Mouse (Mus musculus) CH12.LX (cell line): ENCODE measurements around the gene Pom121l2. TPM values are rescaled to one million over a fixed set of nuclear protein-coding genes. Genes with fewer than 3 reads are reported as not detected.

ENCODE experiments used
- DNase-seq: peaks from one replicate; pipeline ENCODE4 v3.0.0-alpha.2; 2013; ENCODE audit errors: extremely low read depth
- H3K27ac ChIP-seq: 2 replicates; pipeline ENCODE4 v1.5.1; 2012; ENCODE audit warnings: low read depth, mild to moderate bottlenecking, control low read depth, moderate library complexity; ENCODE audit not compliant: insufficient read depth
- H3K27me3 ChIP-seq: replicated peaks from 2 replicates; pipeline ENCODE3; 2012; ENCODE audit warnings: inconsistent platforms
- H3K36me3 ChIP-seq, 2 experiments: replicated peaks in 1 of 2; 2 replicates each; pipeline versions ENCODE3 to v1.6.1; 2012; ENCODE audit warnings: inconsistent platforms in 1 of 2, low read length in 1 of 2, mild to moderate bottlenecking in 1 of 2, mixed read lengths in 1 of 2, moderate library complexity in 1 of 2; ENCODE audit not compliant: control insufficient read depth in 1 of 2, insufficient read depth in 1 of 2
- H3K4me1 ChIP-seq, 2 experiments: 2 replicates each; pipeline ENCODE4 v1.6.1; 2012; ENCODE audit warnings: inconsistent platforms in 1 of 2, moderate library complexity in 1 of 2; ENCODE audit not compliant: insufficient read depth in 2 of 2, control insufficient read depth in 1 of 2
- H3K4me2 ChIP-seq: 2 replicates; pipeline ENCODE4 v1.6.1; 2012; ENCODE audit warnings: low read depth, mild to moderate bottlenecking, control low read depth; ENCODE audit not compliant: poor library complexity, insufficient read depth, severe bottlenecking
- H3K4me3 ChIP-seq, 3 experiments: fragments of 150-350 bp in 1 of 3; sonication (generic) in 1 of 3; replicated peaks in 1 of 3; 2 replicates each; pipeline versions ENCODE3 to v1.5.1; 2011 to 2012; ENCODE audit warnings: low read depth in 2 of 3, low read length in 2 of 3, mild to moderate bottlenecking in 2 of 3, moderate library complexity in 2 of 3, control low read depth in 1 of 3, improper control_type of control experiment in 1 of 3, inconsistent platforms in 1 of 3, mixed read lengths in 1 of 3; ENCODE audit not compliant: poor library complexity in 1 of 3
- H3K79me2 ChIP-seq: replicated peaks from 2 replicates; pipeline ENCODE4 v1.6.1; 2012; ENCODE audit warnings: mild to moderate bottlenecking, moderate library complexity; ENCODE audit not compliant: control insufficient read depth, poor library complexity, insufficient read depth, severe bottlenecking; ENCODE audit errors: extremely low read depth
- H3K9ac ChIP-seq: 2 replicates; pipeline ENCODE4 v1.6.1; 2012; ENCODE audit warnings: low read depth, mild to moderate bottlenecking, control low read depth, moderate library complexity; ENCODE audit not compliant: insufficient read depth
- H3K9me3 ChIP-seq: replicated peaks from 2 replicates; pipeline ENCODE3; 2012; ENCODE audit warnings: low read length, inconsistent platforms, mixed read lengths
- BHLHE40 ChIP-seq: IDR thresholded peaks from 2 replicates; pipeline ENCODE4 v1.6.1; 2011; ENCODE audit warnings: mild to moderate bottlenecking, low read depth, low read length, improper control_type of control experiment
- CHD1 ChIP-seq: IDR thresholded peaks from 2 replicates; pipeline ENCODE4 v1.6.1; 2012; ENCODE audit warnings: low read depth, low read length, improper control_type of control experiment, inconsistent platforms
- CHD2 ChIP-seq: IDR thresholded peaks from 2 replicates; pipeline ENCODE4 v1.6.1; 2011; ENCODE audit warnings: low read length, improper control_type of control experiment
- ETS1 ChIP-seq: conservative IDR thresholded peaks from 2 replicates; pipeline ENCODE4 v1.6.1; 2012; ENCODE audit warnings: low read depth, mild to moderate bottlenecking, inconsistent platforms, low read length, improper control_type of control experiment, moderate library complexity
- HCFC1 ChIP-seq: IDR thresholded peaks from 2 replicates; pipeline ENCODE4 v1.6.1; 2012; ENCODE audit warnings: low read depth, mild to moderate bottlenecking, inconsistent platforms, low read length, improper control_type of control experiment
- IRF4 ChIP-seq: IDR thresholded peaks from 2 replicates; pipeline ENCODE4 v1.6.1; 2014; ENCODE audit warnings: low read depth, mild to moderate bottlenecking, inconsistent platforms, low read length, improper control_type of control experiment
- JUN ChIP-seq: IDR thresholded peaks from 2 replicates; pipeline ENCODE4 v1.6.1; 2011; ENCODE audit warnings: low read depth, mild to moderate bottlenecking, low read length, improper control_type of control experiment, moderate library complexity; ENCODE audit not compliant: insufficient read depth
- MAFK ChIP-seq: IDR thresholded peaks from 2 replicates; pipeline ENCODE4 v1.6.1; 2011; ENCODE audit warnings: low read length, improper control_type of control experiment; ENCODE audit not compliant: insufficient replicate concordance
- MAX ChIP-seq: IDR thresholded peaks from 2 replicates; pipeline ENCODE4 v1.6.1; 2011; ENCODE audit warnings: low read length, improper control_type of control experiment
- MAZ ChIP-seq: IDR thresholded peaks from 2 replicates; pipeline ENCODE4 v1.6.1; 2012; ENCODE audit warnings: low read depth, mild to moderate bottlenecking, inconsistent platforms, low read length, improper control_type of control experiment, moderate library complexity
- MEF2A ChIP-seq: IDR thresholded peaks from 2 replicates; pipeline ENCODE4 v1.6.1; 2014; ENCODE audit warnings: low read depth, mild to moderate bottlenecking, inconsistent platforms, low read length, improper control_type of control experiment, borderline replicate concordance
- MXI1 ChIP-seq: IDR thresholded peaks from 2 replicates; pipeline ENCODE4 v1.6.1; 2011; ENCODE audit warnings: mild to moderate bottlenecking, low read depth, low read length, improper control_type of control experiment
- MYC ChIP-seq: IDR thresholded peaks from 2 replicates; pipeline ENCODE4 v1.6.1; 2011; ENCODE audit warnings: low read depth, mild to moderate bottlenecking, improper control_type of control experiment, low read length
- NELFE ChIP-seq: IDR thresholded peaks from 2 replicates; pipeline ENCODE4 v1.6.1; 2011; ENCODE audit warnings: low read depth, low read length, improper control_type of control experiment
- POLR2AphosphoS2 ChIP-seq: IDR thresholded peaks from 2 replicates; pipeline ENCODE4 v1.6.1; 2011; ENCODE audit warnings: low read depth, low read length, improper control_type of control experiment
- RCOR1 ChIP-seq: conservative IDR thresholded peaks from 2 replicates; pipeline ENCODE4 v1.6.1; 2012; ENCODE audit warnings: low read depth, mild to moderate bottlenecking, inconsistent platforms, low read length, improper control_type of control experiment
- TBP ChIP-seq: conservative IDR thresholded peaks from 2 replicates; pipeline ENCODE4 v1.6.1; 2011; ENCODE audit warnings: low read depth, low read length, improper control_type of control experiment
- TCF12 ChIP-seq: IDR thresholded peaks from 2 replicates; pipeline ENCODE4 v1.6.1; 2014; ENCODE audit warnings: low read depth, mild to moderate bottlenecking, inconsistent platforms, low read length, improper control_type of control experiment
- UBTF ChIP-seq: IDR thresholded peaks from 2 replicates; pipeline ENCODE4 v1.6.1; 2012; ENCODE audit warnings: low read depth, mild to moderate bottlenecking, inconsistent platforms, low read length, improper control_type of control experiment, moderate library complexity
- ZC3H11A ChIP-seq: IDR thresholded peaks from 2 replicates; pipeline ENCODE4 v1.6.1; 2012; ENCODE audit warnings: low read depth, mild to moderate bottlenecking, inconsistent platforms, low read length, improper control_type of control experiment
- dilution Hi-C: fragments of 300-500 bp; cut with MboI; formaldehyde crosslinking; loops from 2 replicates; pipeline ENCODE4 v1.14.3; 2020; ENCODE audit warnings: low sequenced_read_pairs; ENCODE audit not compliant: extremely low pct_unique_long_range_greater_than_20kb, extremely low pct_ligation_motif_present
- in situ Hi-C: fragments of 300-500 bp; cut with MboI; formaldehyde crosslinking; loops from 3 replicates; pipeline ENCODE4 v1.14.3; 2019; ENCODE audit warnings: low sequenced_read_pairs, low pct_ligation_motif_present, low pct_unique_long_range_greater_than_20kb, mixed read lengths
- polyA plus RNA-seq: library from polyadenylated mRNA; unstranded; fragments of >175 nt; gene quantifications from 2 replicates; pipeline ENCODE4 v1.2.1, GENCODE M21; 2012; ENCODE audit warnings: low read depth; ENCODE audit not compliant: insufficient read length
- total RNA-seq, 2 experiments: library from RNA; depleted of rRNA; stranded (reverse); fragments of 300-350 nt in 1 of 2; fragments of >200 nt in 1 of 2; gene quantifications; 2 replicates each; pipeline ENCODE4 v1.2.3; 2012 to 2014

Pom121l2 gene
- total and polyA plus RNA-seq, 3 experiments, result not detected

DNA sequence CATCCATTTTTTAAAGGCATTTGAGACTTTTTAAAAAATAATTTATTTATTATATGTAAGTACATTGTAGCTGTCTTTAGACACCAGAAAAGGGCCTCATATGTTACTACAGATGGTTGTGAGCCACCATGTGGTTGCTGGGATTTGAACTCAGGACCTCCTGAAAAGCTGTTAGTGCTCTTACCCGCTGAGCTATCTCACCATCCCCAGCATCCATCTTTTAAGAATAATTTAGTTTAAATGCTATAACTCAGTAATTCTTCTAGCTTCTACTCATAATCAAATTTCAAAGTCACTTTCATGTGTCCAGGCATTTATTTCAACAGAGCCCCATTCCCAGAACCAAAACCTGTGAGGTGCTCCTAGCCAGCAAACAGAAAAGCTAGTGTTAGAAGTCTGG lies 37.4 kb upstream of the Pom121l2 start:
- dilution Hi-C loops, result no loop called here

DNA sequence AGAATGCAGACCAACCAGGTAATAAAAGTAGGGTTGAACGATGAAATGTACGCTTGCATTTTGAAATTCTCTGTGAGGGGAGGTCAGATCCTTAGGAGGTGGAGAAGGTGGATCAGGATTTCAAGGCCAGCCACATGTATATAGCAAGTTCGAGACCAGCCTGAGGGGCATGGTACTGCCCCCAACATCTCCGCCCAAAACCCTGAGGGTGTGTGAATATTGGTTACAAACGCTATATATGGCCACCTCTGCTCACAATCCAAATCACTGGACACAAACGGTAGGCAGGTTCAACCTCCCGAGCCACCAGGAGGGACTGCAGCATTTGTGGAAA lies 36.4 kb upstream of the Pom121l2 start:
- dilution Hi-C loops, result no loop called here
- DNase-seq, result no peak

More for the DNA sequence above, 37.4 kb upstream of the Pom121l2 start:
- Histone ChIP-seq H3K4me3 (no peak overlapping the region), H3K79me2 (no peaks in the 10 kb centered on the region), H3K4me1 (peaks cover 5 to 13% of the 10 kb centered on the region in 2 experiments; a peak in 2 of 4 replicates), H3K27me3 (peaks cover 4% of the 10 kb centered on the region), H3K9me3 (peaks cover 5% of the 10 kb centered on the region), H3K9ac (no peak overlapping the region), H3K27ac (no peak overlapping the region), H3K4me2 (no peak overlapping the region), H3K36me3 (peaks cover 0 to 5% of the 10 kb centered on the region in 2 experiments)
- in situ Hi-C loops, result loop anchor here (25.0 kb wide), 3 partner anchors 231 to 1569 kb away; partner anchors contain the start of genes Hist1h2ai, Hist1h2bl, Hist1h2bm and Hist1h3h
- no peak for DNase-seq
- TF ChIP-seq RCOR1 (no peak), MAFK (no peak), TBP (peak; percentile 94), ZC3H11A (no peak)

DNA sequence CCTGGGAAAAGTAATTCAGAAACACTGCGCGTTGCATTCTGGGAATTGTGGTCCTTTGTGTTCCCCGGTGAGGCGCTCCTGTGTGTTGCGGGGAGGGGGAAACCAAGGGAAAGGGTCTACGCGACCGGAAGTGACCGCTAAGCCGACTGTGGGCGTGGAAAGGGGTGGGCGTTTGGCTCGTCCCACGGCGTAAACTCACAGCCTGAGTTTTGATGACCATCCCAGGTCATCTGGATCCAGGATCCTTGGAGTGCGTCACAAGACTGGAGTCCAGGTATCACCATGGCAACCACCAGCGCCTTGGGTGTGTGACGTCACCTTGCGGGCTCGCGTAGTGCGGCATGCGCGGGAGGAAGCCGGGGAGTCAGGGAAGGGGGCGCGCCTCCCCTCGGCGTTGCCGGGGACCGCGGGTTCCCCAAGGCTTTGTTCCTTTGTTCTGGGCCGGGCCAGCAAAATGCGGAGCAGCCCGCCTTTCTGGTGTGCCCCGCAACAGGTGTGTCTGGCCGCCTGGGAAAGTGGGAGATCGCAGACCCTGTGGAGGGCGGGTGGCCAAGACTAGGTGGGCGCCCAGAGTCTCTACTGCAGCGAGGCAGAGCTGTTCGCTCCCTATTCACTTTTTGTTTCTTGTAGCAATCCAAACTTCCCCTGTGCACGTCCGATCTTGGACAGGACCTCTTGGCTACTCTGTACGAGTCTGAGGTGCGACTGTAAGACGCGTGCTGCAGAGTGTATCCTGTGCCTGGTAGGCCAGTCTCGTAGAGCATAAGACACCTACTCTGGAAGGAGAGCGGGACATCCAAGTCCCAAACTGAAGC lies 35.9 kb upstream of the Pom121l2 start, which contains the start of gene Zfp184:
Gene Zfp184, plus strand, starts transcription at position 169 of the 815 bp plus-strand sequence.
- Histone ChIP-seq H3K9me3 (peaks cover 3% of the 10 kb centered on the region), H3K27me3 (no peaks in the 10 kb centered on the region), H3K9ac (peak within 1 kb of the TSS; percentile 38), H3K36me3 (peaks cover 6 to 7% of the 10 kb centered on the region in 2 experiments), H3K27ac (no peak within 1 kb of the TSS), H3K79me2 (no peaks in the 10 kb centered on the region), H3K4me3 (peak within 1 kb of the TSS; percentile 72 to 85 (median 76)), H3K4me2 (peak within 1 kb of the TSS; percentile 63), H3K4me1 (peaks cover 5 to 13% of the 10 kb centered on the region in 2 experiments; a peak in 2 of 4 replicates)
- in situ Hi-C loops, result loop anchor here (25.0 kb wide), 3 partner anchors 233 to 1567 kb away; partner anchors contain the start of genes Hist1h2ai, Hist1h2bl, Hist1h2bm and Hist1h3h
- DNase-seq, result peak; percentile 88
- dilution Hi-C loops, result no loop called here
- TF ChIP-seq MAFK (no peak), UBTF (no peak), MXI1 (peak; percentile 87), POLR2AphosphoS2 (no peak), JUN (0 out of 2 replicates have a peak, but pooled peaks have one; percentile 2), NELFE (peak; percentile 61), MAX (peak; percentile 44; the same call in 1 of the 2 replicates), MAZ (peak; percentile 80), ETS1 (no peak), IRF4 (no peak; the same call in none of the 2 replicates), CHD2 (0 out of 2 replicates have a peak, but pooled peaks have one; percentile 5), BHLHE40 (0 out of 2 replicates have a peak, but pooled peaks have one; percentile 4), MEF2A (peak; percentile 49; the same call in 1 of the 2 replicates), RCOR1 (no peak)

More for the DNA sequence above, 36.4 kb upstream of the Pom121l2 start:
- H3K79me2 ChIP-seq, result no peaks in the 10 kb centered on the region
- H3K4me3 ChIP-seq, result peak overlapping the region; percentile 72 to 85 (median 76)
- no peak overlapping the region for H3K4me2 ChIP-seq
- H3K36me3 ChIP-seq, result peaks cover under 1 to 5% of the 10 kb centered on the region in 2 experiments
- H3K27me3 ChIP-seq, result no peaks in the 10 kb centered on the region
- in situ Hi-C loops, result loop anchor here (25.0 kb wide), 3 partner anchors 232 to 1568 kb away; partner anchors contain the start of genes Hist1h2ai, Hist1h2bl, Hist1h2bm and Hist1h3h
- peaks cover 5% of the 10 kb centered on the region for H3K9me3 ChIP-seq
- H3K9ac ChIP-seq, result peak overlapping the region; percentile 38; the same call in 1 of the 2 replicates
- H3K27ac ChIP-seq, result no peak overlapping the region
- peak; percentile 47; the same call in 1 of the 2 replicates for TF ChIP-seq CHD2
- TF ChIP-seq HCFC1, result no peak
- 0 out of 2 replicates have a peak, but pooled peaks have one; percentile 43 for TF ChIP-seq CHD1
- no peak for TF ChIP-seq POLR2AphosphoS2
- TF ChIP-seq TBP, result peak; percentile 64; the same call in 1 of the 2 replicates
- TF ChIP-seq MEF2A, result no peak
- peak; percentile 40; the same call in 1 of the 2 replicates for TF ChIP-seq TCF12
- 0 out of 2 replicates have a peak, but pooled peaks have one; percentile 63 for TF ChIP-seq RCOR1
- peak; percentile 75; the same call in 1 of the 2 replicates for TF ChIP-seq MYC
- TF ChIP-seq BHLHE40, result 0 out of 2 replicates have a peak, but pooled peaks have one; percentile 2
- peak; percentile 63; the same call in 1 of the 2 replicates for TF ChIP-seq MAX
- H3K4me1 ChIP-seq, result peaks cover 5 to 13% of the 10 kb centered on the region in 2 experiments; a peak in 2 of 4 replicates
